Mouse (Mus musculus) B cell, adult 62 days (primary cell): ENCODE measurements around the gene Alox8. TPM values are rescaled to one million over a fixed set of nuclear protein-coding genes. Genes with fewer than 3 reads are reported as not detected.

ENCODE experiments used
- total RNA-seq: library from RNA; stranded (reverse); gene quantifications from 4 replicates; pipeline ENCODE4 v1.2.4, GENCODE M21; 2023

The Alox8 gene
- not detected in 4 replicates for total RNA-seq

DNA sequence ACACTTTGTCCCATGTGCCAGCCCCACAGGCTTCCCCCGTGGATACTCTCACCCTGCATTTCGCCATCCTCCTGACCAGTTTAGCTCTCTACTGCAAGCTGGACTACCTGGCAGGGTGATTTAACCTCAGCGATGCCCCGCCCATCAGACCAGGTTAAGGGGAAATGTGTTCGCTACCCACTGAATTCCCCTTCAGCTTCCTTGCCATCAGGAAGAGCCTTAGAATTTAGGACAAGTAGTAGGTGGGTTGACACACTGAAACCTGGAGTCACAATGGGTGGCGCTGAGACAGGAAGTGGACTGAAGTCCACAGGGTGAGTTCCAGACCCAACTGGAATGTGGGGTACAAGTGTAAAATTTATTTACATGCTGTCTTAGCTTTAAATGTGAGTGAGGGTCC lies at the start of gene Alox8:
TSS of gene Alox8 (minus strand) at position 101 of the 400 bp plus-strand sequence.

DNA sequence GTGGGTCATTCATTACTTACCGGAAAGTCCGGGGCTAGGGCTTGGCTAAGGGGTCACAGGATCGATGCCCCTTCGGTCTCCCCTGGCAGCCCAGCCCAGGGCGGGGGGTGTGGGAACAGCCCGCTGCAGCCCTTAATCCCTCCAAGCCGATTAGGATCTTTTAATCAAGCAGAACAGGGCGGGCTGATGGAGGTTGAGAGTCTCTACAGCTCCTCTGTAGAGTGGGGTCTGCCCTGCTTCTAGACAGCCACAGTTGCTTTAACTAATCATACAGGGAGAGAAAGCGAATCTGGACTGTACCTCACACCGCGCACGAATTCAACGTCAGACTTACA lies 39.2 kb upstream of the Alox8 start, which contains the start of gene Gucy2e:
TSS of gene Gucy2e (minus strand) at position 111 of the 335 bp plus-strand sequence.

DNA sequence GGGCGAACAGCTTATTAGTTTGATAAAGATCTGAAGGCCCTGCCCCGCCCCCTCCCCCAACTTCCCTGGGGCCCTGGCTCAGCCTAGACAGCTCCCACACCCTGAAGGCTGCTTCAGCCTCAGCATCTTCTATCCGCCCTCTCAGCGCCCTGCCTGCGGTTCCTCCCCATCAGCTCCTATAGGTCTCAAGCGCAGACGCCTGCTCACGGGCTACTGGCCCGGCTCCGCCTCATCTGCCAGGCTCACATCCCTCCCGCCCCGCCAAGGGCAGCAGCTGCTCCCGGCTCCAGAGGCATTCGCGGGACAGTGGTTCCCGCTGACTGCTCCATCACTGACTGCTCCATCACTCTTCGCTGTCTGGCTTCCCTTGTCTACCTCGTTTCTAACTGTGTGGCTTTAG lies 40.8 kb downstream of the Alox8 start, which contains the start of gene Alox12b:
TSS of gene Alox12b (plus strand) at position 190 of the 400 bp plus-strand sequence.

Other genes with a start within 250 kb of the Alox8 start
- not detected in 4 replicates for gene Arhgef15, start 240.4 kb downstream of the Alox8 start, total RNA-seq
- 2.0 to 2.9 TPM (median 2.5 TPM) in 4 replicates for gene Slc25a35, start 229.7 kb downstream of the Alox8 start, total RNA-seq
- gene Rangrf, start 222.7 kb downstream of the Alox8 start, total RNA-seq, result 5.4 to 8.6 TPM (median 6.4 TPM) in 4 replicates
- gene Pfas, start 189.4 kb downstream of the Alox8 start, total RNA-seq, result 25.7 to 31.7 TPM (median 28.4 TPM) in 4 replicates
- 26.3 to 45.3 TPM (median 38.3 TPM) in 4 replicates for gene Ctc1, start 181.9 kb downstream of the Alox8 start, total RNA-seq
- gene Aurkb, start 152.2 kb downstream of the Alox8 start, total RNA-seq, result 5.3 to 6.2 TPM (median 5.8 TPM) in 4 replicates
- 18.1 to 20.5 TPM (median 19.0 TPM) in 4 replicates for gene Borcs6, start 138.1 kb downstream of the Alox8 start, total RNA-seq
- 1.2 to 6.0 TPM (median 4.0 TPM) in 4 replicates for gene Tmem107, start 127.0 kb downstream of the Alox8 start, total RNA-seq
- 445 to 472 TPM (median 459 TPM) in 4 replicates for gene Vamp2, start 109.4 kb downstream of the Alox8 start, total RNA-seq
- gene Per1, start 102.6 kb downstream of the Alox8 start, total RNA-seq, result 846 to 879 TPM (median 871 TPM) in 4 replicates
- 0.42 TPM in 1 of 4 replicates, not detected in the others for gene Hes7, start 77.4 kb downstream of the Alox8 start, total RNA-seq
- gene 9130213A22Rik, start 75.3 kb downstream of the Alox8 start, total RNA-seq, result not detected in 4 replicates
- 1.5 to 3.1 TPM (median 2.2 TPM) in 4 replicates for gene Aloxe3, start 71.9 kb downstream of the Alox8 start, total RNA-seq
- not detected in 4 replicates for gene Alox12b, start 40.9 kb downstream of the Alox8 start, total RNA-seq
- not detected in 4 replicates for gene Gucy2e, start 39.2 kb upstream of the Alox8 start, total RNA-seq
- 26.8 to 32.9 TPM (median 27.4 TPM) in 4 replicates for gene Cntrob, start 125.9 kb upstream of the Alox8 start, total RNA-seq
- gene Trappc1, start 126.1 kb upstream of the Alox8 start, total RNA-seq, result 30.7 to 42.7 TPM (median 37.7 TPM) in 4 replicates
- gene Kcnab3, start 128.4 kb upstream of the Alox8 start, total RNA-seq, result 2.2 to 4.6 TPM (median 3.0 TPM) in 4 replicates
- 2.4 to 4.6 TPM (median 3.1 TPM) in 4 replicates for gene Rnf227, start 142.6 kb upstream of the Alox8 start, total RNA-seq
- gene Chd3, start 171.6 kb upstream of the Alox8 start, total RNA-seq, result 335 to 369 TPM (median 343 TPM) in 4 replicates
- gene Naa38, start 197.6 kb upstream of the Alox8 start, total RNA-seq, result 34.9 to 49.9 TPM (median 39.5 TPM) in 4 replicates
- gene Cyb5d1, start 197.8 kb upstream of the Alox8 start, total RNA-seq, result 40.5 to 48.7 TPM (median 44.6 TPM) in 4 replicates
- 11.6 to 18.4 TPM (median 15.3 TPM) in 4 replicates for gene Tmem88, start 200.4 kb upstream of the Alox8 start, total RNA-seq
- gene Kdm6b, start 215.8 kb upstream of the Alox8 start, total RNA-seq, result 404 to 430 TPM (median 420 TPM) in 4 replicates